Mouse (Mus musculus): ENCODE results near the gene Faxc.

The Faxc gene

DNA sequence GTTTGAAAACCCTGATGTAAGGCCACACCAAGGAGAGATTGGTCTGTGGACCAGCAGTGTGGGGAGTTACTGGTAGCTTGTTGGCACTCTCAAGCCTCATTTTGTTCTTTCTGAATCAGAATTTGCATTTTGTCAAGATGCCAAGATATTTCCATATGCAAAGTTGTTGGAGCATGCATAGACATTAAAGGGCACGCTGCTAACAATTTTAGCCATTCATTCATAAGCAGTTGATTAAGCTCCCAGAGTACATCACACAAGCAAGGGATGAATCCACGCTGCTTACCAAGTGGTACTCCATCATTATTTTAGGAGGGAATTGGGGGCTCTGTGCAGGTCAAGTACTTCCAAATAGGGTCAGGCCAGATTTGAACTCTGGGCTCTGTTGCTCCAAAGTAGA is 98.8 kb downstream of the Faxc start:
- no peak for DNase-seq (ENCODE audit: low spot score in 2 of 2)

All from spleen, postnatal 4 days (tissue).